Mouse (Mus musculus): Measurements from ENCODE around the gene Pfkfb2. TPM values are rescaled to one million over a fixed set of nuclear protein-coding genes. Genes with fewer than 3 reads are reported as not detected.

The Pfkfb2 gene
- polyA plus RNA-seq (2012; rRNA removed), result 4.2 and 9.6 TPM in 2 replicates

DNA sequence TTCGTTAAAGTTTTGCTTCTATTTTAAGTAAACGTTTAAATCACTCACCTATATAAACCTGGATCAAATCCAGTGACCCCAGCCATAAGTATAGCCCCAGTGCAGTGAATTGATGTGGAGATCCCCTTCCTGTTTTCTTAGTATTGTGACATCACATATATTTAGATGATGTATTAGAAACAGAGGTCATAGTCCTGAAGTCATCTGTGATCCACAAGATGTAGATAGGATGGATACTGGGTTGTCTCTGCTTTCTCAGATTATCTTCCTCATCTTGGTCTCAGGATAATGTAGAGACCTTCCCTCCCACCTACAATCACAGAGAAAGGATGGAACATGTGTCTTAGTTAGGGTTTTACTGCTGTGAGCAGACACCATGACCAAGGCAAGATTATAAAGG, at the start of gene Pfkfb2:
TSS of gene Pfkfb2 (minus strand) at position 101 of the 400 bp plus-strand sequence.
- no peak for TF ChIP-seq POLR2A (IDR thresholded peaks at IDR 0.05; ENCODE audit: low read depth, low read length)
- 51% methylated on average over 2 of the region's 2 CpGs for WGBS
- H3K4me1 ChIP-seq (ENCODE audit: control insufficient read depth, insufficient read depth, insufficient read length, low read length), result no peaks in the 10 kb centered on the region; the same call in 1 of the 2 replicates

GRCm38 (mm10) chr1:130776645-130777044, 47.6 kb upstream of the Pfkfb2 start:
- no peak overlapping the region for H3K27ac ChIP-seq (ENCODE audit: insufficient read depth, low read depth, low read length)
- no peaks in the 10 kb centered on the region for H3K27me3 ChIP-seq (ENCODE audit: control insufficient read depth, insufficient read depth, low read length)
- no peaks in the 10 kb centered on the region for H3K4me1 ChIP-seq (ENCODE audit: control insufficient read depth, insufficient read depth, insufficient read length, low read length)
- WGBS, result 82% methylated on average over 1 of the region's 1 CpGs
- no peak overlapping the region for H3K4me3 ChIP-seq (ENCODE audit: low read depth, low read length)
- no peaks in the 10 kb centered on the region for H3K36me3 ChIP-seq (ENCODE audit: control insufficient read depth, insufficient read depth, low read length)
- TF ChIP-seq CTCF (IDR thresholded peaks at IDR 0.05; ENCODE audit: extremely low read depth, insufficient read length, insufficient replicate concordance, low read depth, low read length), result peak; percentile 39; the same call in 1 of the 2 replicates
- no peak for TF ChIP-seq POLR2A (IDR thresholded peaks at IDR 0.05; ENCODE audit: low read depth, low read length)

More for the DNA sequence above, at the start of gene Pfkfb2:
- no peak within 1 kb of the TSS for H3K27ac ChIP-seq (ENCODE audit: insufficient read depth, low read depth, low read length)
- no peak within 1 kb of the TSS for H3K4me3 ChIP-seq (ENCODE audit: low read depth, low read length)
- H3K27me3 ChIP-seq (ENCODE audit: control insufficient read depth, insufficient read depth, low read length), result no peaks in the 10 kb centered on the region
- H3K36me3 ChIP-seq (ENCODE audit: control insufficient read depth, insufficient read depth, low read length), result no peaks in the 10 kb centered on the region

- no peak overlapping the region for H3K4me3 ChIP-seq (ENCODE audit: low read depth, low read length)
- WGBS, result 76% methylated on average over 7 of the region's 7 CpGs
- H3K27ac ChIP-seq (ENCODE audit: insufficient read depth, low read depth, low read length), result no peak overlapping the region
Measured at GRCm38 (mm10) chr1:130775691-130776331, 46.8 kb upstream of the Pfkfb2 start.

DNA sequence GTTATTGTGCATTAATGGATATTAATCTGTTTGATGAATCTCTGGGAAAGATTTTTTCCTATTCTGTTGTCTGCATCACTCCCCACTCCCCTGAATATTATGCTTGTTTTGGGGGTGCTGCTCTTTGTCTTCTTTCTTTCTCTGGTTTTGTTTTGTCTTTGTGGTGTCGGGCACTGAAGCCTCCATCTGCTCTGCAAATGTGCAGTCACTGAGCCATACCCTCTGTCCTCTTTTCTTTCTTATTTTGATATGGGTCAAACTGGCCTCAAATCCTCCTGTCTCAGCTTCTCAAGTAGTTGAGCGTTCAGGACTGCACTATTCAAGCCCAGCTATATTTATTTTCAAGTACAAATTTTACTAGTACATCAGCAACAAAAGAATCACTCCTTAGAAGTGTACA, 46.2 kb upstream of the Pfkfb2 start:
- 84% methylated on average over 2 of the region's 2 CpGs for WGBS
- Histone ChIP-seq H3K27me3 (ENCODE audit: control insufficient read depth, insufficient read depth, low read length) (no peaks in the 10 kb centered on the region), H3K4me3 (ENCODE audit: low read depth, low read length) (no peak overlapping the region), H3K4me1 (ENCODE audit: control insufficient read depth, insufficient read depth, insufficient read length, low read length) (peaks cover 6% of the 10 kb centered on the region; the same call in 1 of the 2 replicates), H3K27ac (ENCODE audit: insufficient read depth, low read depth, low read length) (no peak overlapping the region), H3K36me3 (ENCODE audit: control insufficient read depth, insufficient read depth, low read length) (no peaks in the 10 kb centered on the region)
- TF ChIP-seq CTCF (IDR thresholded peaks at IDR 0.05; ENCODE audit: extremely low read depth, insufficient read length, insufficient replicate concordance, low read depth, low read length) (no peak), POLR2A (IDR thresholded peaks at IDR 0.05; ENCODE audit: low read depth, low read length) (no peak)

More at GRCm38 (mm10) chr1:130775691-130776331, 46.8 kb upstream of the Pfkfb2 start:
- peaks cover under 1% of the 10 kb centered on the region; the same call in 1 of the 2 replicates for H3K4me1 ChIP-seq (ENCODE audit: control insufficient read depth, insufficient read depth, insufficient read length, low read length)
- H3K27me3 ChIP-seq (ENCODE audit: control insufficient read depth, insufficient read depth, low read length), result no peaks in the 10 kb centered on the region
- no peaks in the 10 kb centered on the region for H3K36me3 ChIP-seq (ENCODE audit: control insufficient read depth, insufficient read depth, low read length)
- TF ChIP-seq POLR2A (IDR thresholded peaks at IDR 0.05; ENCODE audit: low read depth, low read length) (no peak), CTCF (IDR thresholded peaks at IDR 0.05; ENCODE audit: extremely low read depth, insufficient read length, insufficient replicate concordance, low read depth, low read length) (no peak)

GRCm38 (mm10) chr1:130770981-130771494, 42.0 kb upstream of the Pfkfb2 start:
- Histone ChIP-seq H3K4me3 (ENCODE audit: low read depth, low read length) (no peak overlapping the region), H3K4me1 (ENCODE audit: control insufficient read depth, insufficient read depth, insufficient read length, low read length) (peaks cover 18% of the 10 kb centered on the region; the same call in 1 of the 2 replicates), H3K27ac (ENCODE audit: insufficient read depth, low read depth, low read length) (0 out of 2 replicates have a peak overlapping the region, but pooled peaks have one; percentile 30), H3K27me3 (ENCODE audit: control insufficient read depth, insufficient read depth, low read length) (no peaks in the 10 kb centered on the region), H3K36me3 (ENCODE audit: control insufficient read depth, insufficient read depth, low read length) (no peaks in the 10 kb centered on the region)
- no peak for TF ChIP-seq POLR2A (IDR thresholded peaks at IDR 0.05; ENCODE audit: low read depth, low read length)
- TF ChIP-seq CTCF (IDR thresholded peaks at IDR 0.05; ENCODE audit: extremely low read depth, insufficient read length, insufficient replicate concordance, low read depth, low read length), result no peak
- whole genome bisulfite sequencing, result 69% methylated on average over 3 of the region's 3 CpGs

DNA sequence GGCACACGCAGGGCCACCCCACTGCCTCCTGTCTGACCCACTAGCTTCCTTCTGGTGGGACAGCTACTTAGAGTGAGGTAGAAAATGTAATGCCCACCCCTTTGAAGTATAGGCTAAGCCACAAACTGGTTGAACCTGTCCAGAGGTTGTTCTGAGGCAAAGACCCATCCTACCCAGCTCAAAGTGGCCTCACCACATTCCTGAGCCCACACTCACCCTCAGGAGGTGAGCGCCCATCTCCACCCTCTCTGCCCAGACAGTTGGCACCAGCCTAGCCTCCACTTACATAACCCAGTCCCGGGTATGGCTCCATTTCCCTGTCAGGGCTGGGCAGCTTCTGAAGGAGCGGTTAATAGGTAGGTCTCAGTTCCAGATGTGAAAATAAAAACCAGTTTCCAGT, 41.4 kb upstream of the Pfkfb2 start:
- H3K27ac ChIP-seq (ENCODE audit: insufficient read depth, low read depth, low read length), result 0 out of 2 replicates have a peak overlapping the region, but pooled peaks have one; percentile 30
- 51% methylated on average over 4 of the region's 4 CpGs for WGBS
- peaks cover 22% of the 10 kb centered on the region; the same call in 1 of the 2 replicates for H3K4me1 ChIP-seq (ENCODE audit: control insufficient read depth, insufficient read depth, insufficient read length, low read length)
- no peak overlapping the region for H3K4me3 ChIP-seq (ENCODE audit: low read depth, low read length)
- no peaks in the 10 kb centered on the region for H3K36me3 ChIP-seq (ENCODE audit: control insufficient read depth, insufficient read depth, low read length)
- H3K27me3 ChIP-seq (ENCODE audit: control insufficient read depth, insufficient read depth, low read length), result no peaks in the 10 kb centered on the region
- TF ChIP-seq POLR2A (IDR thresholded peaks at IDR 0.05; ENCODE audit: low read depth, low read length) (no peak), CTCF (IDR thresholded peaks at IDR 0.05; ENCODE audit: extremely low read depth, insufficient read length, insufficient replicate concordance, low read depth, low read length) (no peak)

GRCm38 (mm10) chr1:130769925-130770324, 40.9 kb upstream of the Pfkfb2 start:
- Histone ChIP-seq H3K4me1 (ENCODE audit: control insufficient read depth, insufficient read depth, insufficient read length, low read length) (peaks cover 22% of the 10 kb centered on the region; the same call in 1 of the 2 replicates), H3K4me3 (ENCODE audit: low read depth, low read length) (no peak overlapping the region), H3K36me3 (ENCODE audit: control insufficient read depth, insufficient read depth, low read length) (no peaks in the 10 kb centered on the region), H3K27ac (ENCODE audit: insufficient read depth, low read depth, low read length) (no peak overlapping the region), H3K27me3 (ENCODE audit: control insufficient read depth, insufficient read depth, low read length) (no peaks in the 10 kb centered on the region)
- TF ChIP-seq POLR2A (IDR thresholded peaks at IDR 0.05; ENCODE audit: low read depth, low read length), result no peak
- no peak for TF ChIP-seq CTCF (IDR thresholded peaks at IDR 0.05; ENCODE audit: extremely low read depth, insufficient read length, insufficient replicate concordance, low read depth, low read length)
- WGBS, result 88% methylated on average over 2 of the region's 2 CpGs

Data from small intestine, adult 2 months (tissue).